Comparison of ENCODE assay signal across 8 mouse cellular contexts in genomic region chr10:77206565-77207079, GRCm38 (mm10). TPM values are rescaled to one million over a fixed set of nuclear protein-coding genes. Genes with fewer than 3 reads are reported as not detected.
DNase-seq lines count a peak whose midpoint lies in the region; TF ChIP-seq lines count a peak whose summit lies in the region.

No protein-coding gene starts in this region.

- H3K9ac ChIP-seq in ES-Bruce4 (ENCODE audit: low read depth, poor library complexity, severe bottlenecking), result no peak overlapping the region

- no peak for TF ChIP-seq CTCF in ES-Bruce4 (IDR thresholded peaks at IDR 0.05; ENCODE audit: low read depth, low read length)
- TF ChIP-seq CTCF in embryonic fibroblast, embryonic 13.5 days (IDR thresholded peaks at IDR 0.05; ENCODE audit: borderline replicate concordance, insufficient read depth, low read length), result no peak
- no peak for TF ChIP-seq CTCF in thymus, adult 2 months (IDR thresholded peaks at IDR 0.05; ENCODE audit: borderline replicate concordance, control insufficient read depth, extremely low read depth, insufficient read depth, low read length, poor library complexity)

- no peaks in the 10 kb centered on the region for H3K27me3 ChIP-seq in ES-Bruce4 (ENCODE audit: control insufficient read depth, insufficient read depth, low read length, poor library complexity, severe bottlenecking)
- no peaks in the 10 kb centered on the region for H3K27me3 ChIP-seq in thymus, adult 2 months (ENCODE audit: control insufficient read depth, insufficient read depth, low read length)

- intact Hi-C loops in heart, postnatal 14 days (cut with DNase I), result no loop called here

- WGBS in thymus, adult 2 months, result 42% methylated on average over 3 of the region's 3 CpGs

- H3K27ac ChIP-seq in ES-Bruce4 (ENCODE audit: insufficient read depth, low read length), result peak overlapping the region; percentile 63
- H3K27ac ChIP-seq in embryonic fibroblast, embryonic 13.5 days (ENCODE audit: insufficient read depth, low read length), result peak overlapping the region; percentile 93
- H3K27ac ChIP-seq in thymus, adult 2 months (ENCODE audit: control insufficient read depth, insufficient read depth, low read length), result no peak overlapping the region

- H3K4me3 ChIP-seq in ES-Bruce4 (ENCODE audit: low read depth, low read length), result no peak overlapping the region
- no peak overlapping the region for H3K4me3 ChIP-seq in embryonic fibroblast, embryonic 13.5 days (ENCODE audit: insufficient read depth, low read length)
- no peak overlapping the region for H3K4me3 ChIP-seq in thymus, adult 2 months (ENCODE audit: control insufficient read depth, insufficient read depth, low read length)

- no peaks in the 10 kb centered on the region for H3K36me3 ChIP-seq in ES-Bruce4 (ENCODE audit: control insufficient read depth, insufficient read depth, low read length, poor library complexity, severe bottlenecking)
- H3K36me3 ChIP-seq in thymus, adult 2 months (ENCODE audit: control insufficient read depth, insufficient read depth, low read length), result no peaks in the 10 kb centered on the region

- peaks cover 5% of the 10 kb centered on the region for H3K4me1 ChIP-seq in ES-Bruce4 (ENCODE audit: control insufficient read depth, insufficient read depth, low read length)
- peaks cover 21% of the 10 kb centered on the region for H3K4me1 ChIP-seq in embryonic fibroblast, embryonic 13.5 days (ENCODE audit: control insufficient read depth, insufficient read depth, low read length)
- H3K4me1 ChIP-seq in thymus, adult 2 months (replicated peaks; ENCODE audit: control insufficient read depth, insufficient read depth, low read length), result no peaks in the 10 kb centered on the region

- TF ChIP-seq EP300 in ES-Bruce4 (IDR thresholded peaks at IDR 0.05; ENCODE audit: insufficient read depth, low read depth, low read length), result no peak

- no peak for TF ChIP-seq POLR2A in ES-Bruce4 (IDR thresholded peaks at IDR 0.05; ENCODE audit: insufficient read depth, low read length)
- no peak for TF ChIP-seq POLR2A in embryonic fibroblast, embryonic 13.5 days (IDR thresholded peaks at IDR 0.05; ENCODE audit: low read depth, low read length)
- no peak for TF ChIP-seq POLR2A in thymus, adult 2 months (IDR thresholded peaks at IDR 0.05; ENCODE audit: control insufficient read depth, extremely low read depth, insufficient read depth, low read length, poor library complexity)

- H3K9me3 ChIP-seq in ES-Bruce4 (replicated peaks; ENCODE audit: control insufficient read depth, insufficient read depth, low read length, poor library complexity, severe bottlenecking), result no peaks in the 10 kb centered on the region

- DNase-seq in 3134 (ENCODE audit: extremely low read depth, insufficient read length, low spot score), result peak; percentile 84
- peak; percentile 60 to 63 for DNase-seq in heart, postnatal 14 days
- DNase-seq in layer of hippocampus, adult 9-11 months, result peak; percentile 77
- peak; percentile 74 for DNase-seq in lung, postnatal 36 days
- DNase-seq in retina, postnatal 1 day, result no peak
- no peak for DNase-seq in thymus, adult 2 months

RNA-seq across cellular contexts. Expression of gene Col18a1, which starts 40.3 kb away (rescaled TPM):
- 273 and 285 TPM in 2 replicates for polyA plus RNA-seq in ES-Bruce4 (2011; ENCODE audit: insufficient read depth, insufficient read length, low read depth, missing spikeins)
- polyA plus RNA-seq in embryonic fibroblast, embryonic 13.5 days (2011; ENCODE audit: insufficient read length, low read depth, missing spikeins), result 85.0 and 92.0 TPM in 2 replicates
- 10 to 100 TPM; 30.0 to 31.8 TPM for total RNA-seq in heart, postnatal 14 days (2021)
- polyA plus RNA-seq in thymus, adult 2 months (2012; rRNA removed), result 19.8 and 20.7 TPM in 2 replicates

RNA-seq across cellular contexts. Expression of gene Pofut2, which starts 52.4 kb away (rescaled TPM):
- polyA plus RNA-seq in ES-Bruce4 (2011; ENCODE audit: insufficient read depth, insufficient read length, low read depth, missing spikeins), result 30.5 and 33.7 TPM in 2 replicates
- polyA plus RNA-seq in embryonic fibroblast, embryonic 13.5 days (2011; ENCODE audit: insufficient read length, low read depth, missing spikeins), result 91.4 and 101 TPM in 2 replicates
- 10 to 100 TPM; 45.8 to 48.2 TPM for total RNA-seq in heart, postnatal 14 days (2021)
- 50.4 and 60.0 TPM in 2 replicates for polyA plus RNA-seq in thymus, adult 2 months (2012; rRNA removed)

Comparison
In these comparisons a context has a peak if more than half of its experiments do, and no peak if none do; other contexts are left out.
1. DNase-seq: peak in 3134 (single experiment), heart, postnatal 14 days (2 of 2), layer of hippocampus, adult 9-11 months (single experiment) and lung, postnatal 36 days (single experiment); none in retina, postnatal 1 day (single experiment) and thymus, adult 2 months (single experiment).